Mouse (Mus musculus) heart, postnatal 0 days (tissue): ENCODE measurements at regions not wholly inside any gene's neighbourhood (a gene's known extent, or its start where the extent isn't known, plus 50 kb on each side); places are given as distances from the start of the nearest gene placed in this dataset.

ENCODE experiments used
- ATAC-seq: fragments of 200-750 bp; cut with Nextera tagmentation; 2 replicates; pipeline ENCODE4 v1.8.0; 2017; ENCODE audit warnings: low read depth, moderate number of reproducible peaks, moderate library complexity; ENCODE audit not compliant: insufficient read depth
- DNase-seq: peaks from one replicate; pipeline ENCODE4 v3.0.0-alpha.2; 2016; ENCODE audit warnings: low spot score
- H3K27ac ChIP-seq: fragments of 300-500 bp; sonication (generic); 2 replicates; pipeline ENCODE4 v1.5.1; 2014; ENCODE audit warnings: low read depth, mild to moderate bottlenecking
- H3K27me3 ChIP-seq: fragments of 300-500 bp; sonication (generic); 2 replicates; pipeline ENCODE4 v1.6.1; 2014; ENCODE audit warnings: low read length, mixed read lengths; ENCODE audit not compliant: control insufficient read depth, insufficient read depth
- H3K36me3 ChIP-seq: fragments of 300-500 bp; sonication (generic); replicated peaks from 2 replicates; pipeline ENCODE4 v1.6.1; 2014; ENCODE audit warnings: low read length, mixed read lengths; ENCODE audit not compliant: control insufficient read depth, insufficient read depth
- H3K4me1 ChIP-seq: fragments of 300-500 bp; sonication (generic); 2 replicates; pipeline ENCODE4 v1.6.1; 2014; ENCODE audit warnings: antibody characterized with exemption; ENCODE audit not compliant: control insufficient read depth, insufficient read depth
- H3K4me2 ChIP-seq: fragments of 300-500 bp; sonication (generic); 2 replicates; pipeline ENCODE4 v1.6.1; 2014; ENCODE audit warnings: low read depth, mild to moderate bottlenecking, low read length, moderate library complexity
- H3K4me3 ChIP-seq: fragments of 300-500 bp; sonication (generic); 2 replicates; pipeline ENCODE4 v1.5.1; 2014; ENCODE audit warnings: low read depth, low read length
- H3K9ac ChIP-seq: fragments of 300-500 bp; sonication (generic); replicated peaks from 2 replicates; pipeline ENCODE4 v1.6.1; 2014; ENCODE audit warnings: low read depth, low read length, mixed read lengths
- H3K9me3 ChIP-seq: fragments of 300-500 bp; sonication (generic); replicated peaks from 2 replicates; pipeline ENCODE4 v1.6.1; 2016; ENCODE audit warnings: low read length; ENCODE audit not compliant: control insufficient read depth
- CTCF ChIP-seq: IDR thresholded peaks from 2 replicates; pipeline ENCODE4 v1.5.1; 2016; ENCODE audit warnings: antibody characterized with exemption, control low read depth, low read depth
- EP300 ChIP-seq: IDR thresholded peaks from 2 replicates; pipeline ENCODE4 v1.6.1; 2016; ENCODE audit warnings: antibody characterized with exemption, low read depth
- WGBS: fragments of 180-500 bp; shearing (Covaris S2); extraction: QIAGEN DNeasy Blood & Tissue Kit; methylation state at CpG from one replicate; pipeline ENCODE4 v1.1.7; 2014; 5-methylcytosine and 5-hydroxymethylcytosine counted together

GRCm38 (mm10) chr4:148746460-148747314 is 57.5 kb upstream of the Casz1 start:
- peak; percentile 69 for DNase-seq
- peak overlapping the region; percentile 57 for H3K4me2 ChIP-seq
- TF ChIP-seq EP300 (no peak), CTCF (no peak)
- H3K9me3 ChIP-seq, result no peaks in the 10 kb centered on the region
- no peaks in the 10 kb centered on the region for H3K27me3 ChIP-seq
- H3K4me1 ChIP-seq, result peaks cover 13% of the 10 kb centered on the region
- H3K9ac ChIP-seq, result peak overlapping the region; percentile 59
- 31% methylated on average over 23 of the region's 23 CpGs for WGBS
- H3K36me3 ChIP-seq, result no peaks in the 10 kb centered on the region
- peak overlapping the region; percentile 28 for H3K4me3 ChIP-seq
- peak overlapping the region; percentile 88 for H3K27ac ChIP-seq
- peak; percentile 59 for ATAC-seq

DNA sequence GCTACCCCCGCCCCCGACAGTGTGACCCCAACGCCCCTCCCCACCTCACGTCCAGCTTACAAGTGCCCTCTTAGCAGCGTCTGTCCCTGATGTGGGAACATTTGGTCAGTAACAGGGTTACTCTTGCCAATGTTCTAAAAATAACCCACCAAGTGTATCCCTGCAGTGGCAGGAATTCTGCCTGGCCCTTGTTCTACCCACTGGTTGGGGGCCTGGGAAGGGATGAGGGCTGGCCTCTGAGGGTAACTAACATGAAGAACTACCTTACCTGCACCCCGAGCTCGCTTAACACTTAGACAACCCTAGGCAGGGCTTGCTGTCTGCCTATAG is 56.9 kb upstream of the Casz1 start:
- Histone ChIP-seq H3K27me3 (no peaks in the 10 kb centered on the region), H3K36me3 (no peaks in the 10 kb centered on the region), H3K27ac (peak overlapping the region; percentile 88), H3K4me1 (peaks cover 13% of the 10 kb centered on the region), H3K9ac (no peak overlapping the region), H3K4me3 (peak overlapping the region; percentile 28; the same call in 1 of the 2 replicates), H3K9me3 (no peaks in the 10 kb centered on the region), H3K4me2 (peak overlapping the region; percentile 57)
- peak; percentile 85 for DNase-seq
- ATAC-seq, result peak; percentile 79
- no peak for TF ChIP-seq CTCF
- TF ChIP-seq EP300, result peak; percentile 30; the same call in 1 of the 2 replicates
- WGBS, result 25% methylated on average over 7 of the region's 7 CpGs

GRCm38 (mm10) chr4:148750030-148750429 is 54.2 kb upstream of the Casz1 start:
- no peak overlapping the region for H3K9ac ChIP-seq
- H3K4me2 ChIP-seq, result no peak overlapping the region
- ATAC-seq (no peak), DNase-seq (no peak)
- no peaks in the 10 kb centered on the region for H3K9me3 ChIP-seq
- H3K27me3 ChIP-seq, result no peaks in the 10 kb centered on the region
- no peak overlapping the region for H3K4me3 ChIP-seq
- 0 out of 2 replicates have a peak overlapping the region, but pooled peaks have one; percentile 38 for H3K27ac ChIP-seq
- TF ChIP-seq EP300 (no peak), CTCF (no peak)
- WGBS, result 54% methylated on average over 10 of the region's 10 CpGs
- no peaks in the 10 kb centered on the region for H3K36me3 ChIP-seq
- H3K4me1 ChIP-seq, result peaks cover 13% of the 10 kb centered on the region

- Histone ChIP-seq H3K9me3 (no peaks in the 10 kb centered on the region), H3K9ac (no peak overlapping the region), H3K27ac (peak overlapping the region; percentile 25; the same call in 1 of the 2 replicates), H3K36me3 (no peaks in the 10 kb centered on the region), H3K27me3 (no peaks in the 10 kb centered on the region), H3K4me3 (no peak overlapping the region), H3K4me1 (peaks cover 13% of the 10 kb centered on the region), H3K4me2 (no peak overlapping the region)
- WGBS, result 33% methylated on average over 7 of the region's 7 CpGs
- ATAC-seq (no peak), DNase-seq (no peak)
- TF ChIP-seq EP300 (no peak), CTCF (no peak)
Measured at GRCm38 (mm10) chr4:148751591-148751990, 52.6 kb upstream of the Casz1 start.

DNA sequence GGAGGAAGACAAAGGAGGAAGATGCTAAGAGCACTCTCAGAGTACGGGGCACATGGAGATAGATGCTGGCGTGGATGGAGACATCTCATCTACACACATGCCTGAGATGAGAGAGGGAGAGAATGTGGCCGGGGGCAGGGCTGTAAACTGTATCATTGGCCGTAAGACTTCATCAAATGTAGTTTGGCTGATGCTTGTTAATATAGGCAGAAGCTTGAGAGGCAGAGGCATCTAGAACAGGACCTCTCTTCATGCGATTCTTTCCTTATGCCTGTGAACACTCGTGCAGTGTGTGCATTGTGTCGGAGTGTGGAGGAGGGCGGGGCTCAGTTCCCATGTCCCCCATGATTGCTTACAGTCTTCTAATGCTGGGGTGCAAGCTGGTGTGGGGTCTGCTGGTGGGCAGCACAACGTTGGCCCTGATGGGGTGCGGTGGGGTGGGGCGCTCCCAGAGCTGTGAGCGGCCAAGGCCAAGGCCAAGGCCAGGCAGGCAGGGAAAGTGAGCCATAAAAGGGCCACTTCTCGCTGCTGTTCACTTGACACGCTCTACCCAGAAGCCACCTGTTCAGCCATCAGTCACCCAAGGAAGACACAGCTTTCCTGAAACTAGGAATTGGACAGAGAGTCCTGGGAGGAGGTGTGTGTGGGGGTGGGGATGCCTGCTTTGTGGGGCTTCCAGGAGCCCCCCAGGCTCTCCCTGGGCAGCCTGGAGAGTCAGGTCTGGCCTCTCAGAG is 51.7 kb upstream of the Casz1 start:
- H3K4me2 ChIP-seq, result no peak overlapping the region
- no peak for TF ChIP-seq EP300
- TF ChIP-seq CTCF, result no peak
- no peak overlapping the region for H3K27ac ChIP-seq
- no peaks in the 10 kb centered on the region for H3K27me3 ChIP-seq
- H3K4me3 ChIP-seq, result no peak overlapping the region
- ATAC-seq, result no peak
- DNase-seq, result no peak
- peaks cover 11% of the 10 kb centered on the region for H3K4me1 ChIP-seq
- no peaks in the 10 kb centered on the region for H3K36me3 ChIP-seq
- WGBS, result 87% methylated on average over 14 of the region's 14 CpGs
- no peak overlapping the region for H3K9ac ChIP-seq
- H3K9me3 ChIP-seq, result no peaks in the 10 kb centered on the region
